Mouse (Mus musculus) myocyte (in vitro differentiated cells): ENCODE results near the gene Nav3. TPM values are rescaled to one million over a fixed set of nuclear protein-coding genes. Genes with fewer than 3 reads are reported as not detected.

Source experiments
- H3K27me3 ChIP-seq: one replicate; pipeline ENCODE4 v1.6.1; 2011; ENCODE audit not compliant: control insufficient read depth, insufficient read depth, insufficient read length
- H3K36me3 ChIP-seq: one replicate; pipeline ENCODE4 v1.6.1; 2011; ENCODE audit not compliant: control insufficient read depth, insufficient read depth
- H3K4me2 ChIP-seq: one replicate; pipeline ENCODE4 v1.6.1; 2011; ENCODE audit warnings: low read depth, control low read depth
- H3K4me3 ChIP-seq: one replicate; pipeline ENCODE4 v1.5.1; 2011; ENCODE audit warnings: mild to moderate bottlenecking, control low read depth, moderate library complexity
- H3K79me2 ChIP-seq: one replicate; pipeline ENCODE4 v1.6.1; 2011; ENCODE audit not compliant: control insufficient read depth, insufficient read depth
- H3ac ChIP-seq: one replicate; pipeline ENCODE4 v1.6.1; 2011; ENCODE audit not compliant: control insufficient read depth, insufficient read length
- CEBPB ChIP-seq: IDR thresholded peaks from 2 replicates; pipeline ENCODE4 v1.6.1; 2011; ENCODE audit warnings: mild to moderate bottlenecking, moderate library complexity; ENCODE audit not compliant: poor library complexity, insufficient read depth, severe bottlenecking
- E2F4 ChIP-seq: IDR thresholded peaks from one replicate; pipeline ENCODE4 v1.6.1; 2011; ENCODE audit warnings: mild to moderate bottlenecking, control low read depth, moderate library complexity; ENCODE audit not compliant: insufficient read depth
- MAX ChIP-seq: IDR thresholded peaks from one replicate; pipeline ENCODE4 v1.6.1; 2011; ENCODE audit warnings: low read depth, mild to moderate bottlenecking, control low read depth
- MYOD1 ChIP-seq, 3 experiments: IDR thresholded peaks; one replicate each; pipeline ENCODE4 v1.6.1; 2011; ENCODE audit warnings: control low read depth in 2 of 3, low read depth in 2 of 3, mild to moderate bottlenecking in 2 of 3, moderate library complexity in 1 of 3; ENCODE audit not compliant: insufficient read length in 2 of 3, control insufficient read depth in 1 of 3
- MYOG ChIP-seq, 3 experiments: IDR thresholded peaks; one replicate each; pipeline ENCODE4 v1.6.1; 2011; ENCODE audit warnings: control low read depth in 2 of 3, low read depth in 2 of 3, mild to moderate bottlenecking in 2 of 3; ENCODE audit not compliant: insufficient read length in 2 of 3, control insufficient read depth in 1 of 3, insufficient read depth in 1 of 3
- POLR2A ChIP-seq: IDR thresholded peaks from one replicate; pipeline ENCODE4 v1.6.1; 2011; ENCODE audit warnings: low read depth, mild to moderate bottlenecking, control low read depth, moderate library complexity; ENCODE audit not compliant: insufficient read length
- POLR2AphosphoS2 ChIP-seq: IDR thresholded peaks from one replicate; pipeline ENCODE4 v1.6.1; 2011; ENCODE audit warnings: low read depth, control low read depth; ENCODE audit not compliant: insufficient read length
- REST ChIP-seq: IDR thresholded peaks from one replicate; pipeline ENCODE4 v1.6.1; 2011; ENCODE audit warnings: mild to moderate bottlenecking, control low read depth, moderate library complexity; ENCODE audit not compliant: insufficient read depth, insufficient read length
- SRF ChIP-seq: IDR thresholded peaks from one replicate; pipeline ENCODE4 v1.6.1; 2011; ENCODE audit warnings: low read depth; ENCODE audit not compliant: control insufficient read depth, insufficient read length
- TCF12 ChIP-seq: IDR thresholded peaks from one replicate; pipeline ENCODE4 v1.6.1; 2011; ENCODE audit warnings: mild to moderate bottlenecking, control low read depth; ENCODE audit not compliant: poor library complexity, insufficient read depth, severe bottlenecking
- TCF3 ChIP-seq: IDR thresholded peaks from one replicate; pipeline ENCODE4 v1.6.1; 2011; ENCODE audit warnings: low read depth, control low read depth; ENCODE audit not compliant: insufficient read length
- USF1 ChIP-seq: IDR thresholded peaks from one replicate; pipeline ENCODE4 v1.6.1; 2011; ENCODE audit warnings: low read depth, mild to moderate bottlenecking, control low read depth, moderate library complexity
- polyA plus RNA-seq: library from polyadenylated mRNA; unstranded; fragments of >200 nt; fragmentation: generic; extraction: Trizol; gene quantifications from one replicate; pipeline ENCODE4 v1.2.1, GENCODE M21; 2012; ENCODE audit warnings: missing spikeins

Gene Nav3
- polyA plus RNA-seq, 1 experiment, result 2.9 TPM

GRCm38 (mm10) chr10:110431078-110431477, 24.9 kb downstream of the Nav3 start:
- TF ChIP-seq POLR2AphosphoS2 (no peak), SRF (no peak), MAX (no peak)
- H3ac ChIP-seq, result no peak overlapping the region
- no peak overlapping the region for H3K4me2 ChIP-seq
- H3K79me2 ChIP-seq, result no peaks in the 10 kb centered on the region
- H3K36me3 ChIP-seq, result no peaks in the 10 kb centered on the region
- no peak overlapping the region for H3K4me3 ChIP-seq
- no peaks in the 10 kb centered on the region for H3K27me3 ChIP-seq

- TF ChIP-seq E2F4 (no peak), SRF (no peak), TCF12 (no peak), MAX (no peak), POLR2A (no peak), CEBPB (no peak), TCF3 (no peak), MYOD1 (IDR thresholded peaks at IDR 0.05; ENCODE audit: control insufficient read depth in 1 of 3, insufficient read length in 2 of 3, low read depth in 2 of 3) (no peak), POLR2AphosphoS2 (no peak), USF1 (no peak), MYOG (IDR thresholded peaks at IDR 0.05; ENCODE audit: control insufficient read depth in 1 of 3, insufficient read depth in 1 of 3, insufficient read length in 2 of 3, low read depth in 2 of 3) (no peak), REST (no peak)
- H3ac ChIP-seq, result no peak overlapping the region
- no peaks in the 10 kb centered on the region for H3K36me3 ChIP-seq
- no peaks in the 10 kb centered on the region for H3K79me2 ChIP-seq
- H3K4me2 ChIP-seq, result no peak overlapping the region
- no peak overlapping the region for H3K4me3 ChIP-seq
- no peaks in the 10 kb centered on the region for H3K27me3 ChIP-seq
Measured at GRCm38 (mm10) chr10:110429578-110429977, 26.4 kb downstream of the Nav3 start.

GRCm38 (mm10) chr10:110429052-110429451, 27.0 kb downstream of the Nav3 start:
- H3K27me3 ChIP-seq, result no peaks in the 10 kb centered on the region
- H3K4me3 ChIP-seq, result no peak overlapping the region
- H3ac ChIP-seq, result no peak overlapping the region
- H3K79me2 ChIP-seq, result no peaks in the 10 kb centered on the region
- H3K4me2 ChIP-seq, result no peak overlapping the region
- H3K36me3 ChIP-seq, result no peaks in the 10 kb centered on the region
- no peak for TF ChIP-seq MYOD1 (IDR thresholded peaks at IDR 0.05; ENCODE audit: control insufficient read depth in 1 of 3, insufficient read length in 2 of 3, low read depth in 2 of 3)
- no peak for TF ChIP-seq MYOG (IDR thresholded peaks at IDR 0.05; ENCODE audit: control insufficient read depth in 1 of 3, insufficient read depth in 1 of 3, insufficient read length in 2 of 3, low read depth in 2 of 3)
- no peak for TF ChIP-seq SRF

GRCm38 (mm10) chr10:110421533-110421932, 34.5 kb downstream of the Nav3 start:
- no peaks in the 10 kb centered on the region for H3K27me3 ChIP-seq
- no peaks in the 10 kb centered on the region for H3K36me3 ChIP-seq
- H3K79me2 ChIP-seq, result no peaks in the 10 kb centered on the region
- no peak overlapping the region for H3K4me3 ChIP-seq
- H3ac ChIP-seq, result no peak overlapping the region
- H3K4me2 ChIP-seq, result no peak overlapping the region
- TF ChIP-seq POLR2A, result no peak
- no peak for TF ChIP-seq SRF
- TF ChIP-seq MYOD1 (IDR thresholded peaks at IDR 0.05; ENCODE audit: control insufficient read depth in 1 of 3, insufficient read length in 2 of 3, low read depth in 2 of 3), result no peak
- TF ChIP-seq TCF12, result no peak
- no peak for TF ChIP-seq E2F4
- no peak for TF ChIP-seq POLR2AphosphoS2
- no peak for TF ChIP-seq MAX

GRCm38 (mm10) chr10:110417003-110417402, 39.0 kb downstream of the Nav3 start:
- H3K4me2 ChIP-seq, result no peak overlapping the region
- TF ChIP-seq REST, result no peak
- TF ChIP-seq CEBPB, result no peak
- TF ChIP-seq POLR2AphosphoS2, result no peak
- TF ChIP-seq E2F4, result no peak
- no peak for TF ChIP-seq MYOG (IDR thresholded peaks at IDR 0.05; ENCODE audit: control insufficient read depth in 1 of 3, insufficient read depth in 1 of 3, insufficient read length in 2 of 3, low read depth in 2 of 3)
- TF ChIP-seq TCF3, result no peak
- TF ChIP-seq MYOD1 (IDR thresholded peaks at IDR 0.05; ENCODE audit: control insufficient read depth in 1 of 3, insufficient read length in 2 of 3, low read depth in 2 of 3), result no peak
- TF ChIP-seq SRF, result no peak
- TF ChIP-seq TCF12, result no peak
- TF ChIP-seq POLR2A, result no peak
- no peak overlapping the region for H3K4me3 ChIP-seq
- H3K36me3 ChIP-seq, result no peaks in the 10 kb centered on the region
- no peak overlapping the region for H3ac ChIP-seq
- no peaks in the 10 kb centered on the region for H3K79me2 ChIP-seq
- no peaks in the 10 kb centered on the region for H3K27me3 ChIP-seq
